Mouse (Mus musculus) lung, postnatal 0 days (tissue): ENCODE results near the gene Lpcat3.

Experiments
- CTCF ChIP-seq: IDR thresholded peaks from 2 replicates; pipeline ENCODE4 v1.5.1; 2016; ENCODE audit warnings: antibody characterized with exemption, mild to moderate bottlenecking
- EP300 ChIP-seq: IDR thresholded peaks from 2 replicates; pipeline ENCODE4 v1.6.1; 2016; ENCODE audit warnings: antibody characterized with exemption, mild to moderate bottlenecking, control low read depth

DNA sequence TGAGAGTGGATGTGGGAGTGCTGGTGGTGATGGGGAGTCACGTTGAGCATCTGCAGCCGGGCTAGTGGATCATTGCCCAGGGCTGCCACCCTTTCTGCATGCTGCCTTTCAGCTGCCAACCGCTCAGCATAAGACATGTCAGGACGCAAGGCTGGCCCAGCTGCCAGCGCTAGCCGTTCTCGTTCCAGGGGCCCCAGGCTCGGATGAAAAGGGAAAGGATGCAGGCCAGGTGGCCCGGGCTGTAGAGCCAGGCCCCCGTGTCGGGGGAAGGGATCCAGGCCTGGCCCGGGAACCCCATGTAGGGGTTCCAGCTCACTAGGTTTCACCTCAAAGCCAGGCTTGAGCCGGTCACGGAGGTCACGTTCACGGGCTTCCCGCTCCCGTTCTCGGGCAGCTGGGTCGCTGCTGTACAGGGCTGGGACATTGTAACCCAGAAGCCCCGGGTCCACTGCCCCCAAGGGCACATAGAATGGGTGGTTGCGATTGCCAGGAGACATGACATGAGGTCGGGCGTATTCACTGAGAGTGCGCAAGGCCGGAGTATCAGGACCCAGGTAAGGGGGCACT is 82.0 kb downstream of the Lpcat3 start:
- TF ChIP-seq CTCF = no peak
- no peak for TF ChIP-seq EP300
